Mouse (Mus musculus): ENCODE results near the gene Rsrp1.
"Not testable (repeated sequence)": the region's sequence is repeated elsewhere in the genome, so short reads cannot be mapped to it uniquely, and the experiment has no call there.

Gene Rsrp1

GRCm38 (mm10) chr4:134923258-134924018 lies at the start of gene Rsrp1:
TSS of gene Rsrp1 (plus strand) at chr4:134923592.
- DNase-seq, result peak; percentile 98 to 99

- no peak for DNase-seq
Observed at GRCm38 (mm10) chr4:134876171-134876570, 47.2 kb upstream of the Rsrp1 start.

GRCm38 (mm10) chr4:134879410-134879981 lies 43.9 kb upstream of the Rsrp1 start:
- peak; percentile 78 to 82 for DNase-seq

- DNase-seq, result peak; percentile 17 to 33
Observed at GRCm38 (mm10) chr4:134880041-134880440, 43.4 kb upstream of the Rsrp1 start.

GRCm38 (mm10) chr4:134883266-134883665 lies 40.1 kb upstream of the Rsrp1 start:
- peak; percentile 22 to 47 for DNase-seq

GRCm38 (mm10) chr4:134883808-134884207 lies 39.6 kb upstream of the Rsrp1 start:
- no peak for DNase-seq

- no peak for DNase-seq
Observed at GRCm38 (mm10) chr4:134884364-134884763, 39.0 kb upstream of the Rsrp1 start.

- DNase-seq, result peak; percentile 76 to 81
Observed at GRCm38 (mm10) chr4:134892096-134892495, 31.3 kb upstream of the Rsrp1 start.

GRCm38 (mm10) chr4:134897256-134897655 lies 26.1 kb upstream of the Rsrp1 start:
- DNase-seq, result no peak

- DNase-seq, result peak; percentile 39 to 56
Observed at GRCm38 (mm10) chr4:134901126-134901525, 22.3 kb upstream of the Rsrp1 start.

GRCm38 (mm10) chr4:134903046-134903445 lies 20.3 kb upstream of the Rsrp1 start:
- no peak for DNase-seq

- not testable (repeated sequence) for DNase-seq
Observed at GRCm38 (mm10) chr4:134911406-134911805, 12.0 kb upstream of the Rsrp1 start.

- peak; percentile 74 to 81 for DNase-seq
Observed at GRCm38 (mm10) chr4:134913413-134913812, 10.0 kb upstream of the Rsrp1 start.

GRCm38 (mm10) chr4:134914122-134914863 lies 9.1 kb upstream of the Rsrp1 start:
- DNase-seq, result peak in 1 of 2 experiments; percentile 14

GRCm38 (mm10) chr4:134914864-134915209 lies 8.6 kb upstream of the Rsrp1 start, which contains the start of gene Tmem50a:
TSS of gene Tmem50a (minus strand) at chr4:134915024.
- peak; percentile 82 to 84 for DNase-seq

- DNase-seq, result no peak
Observed at GRCm38 (mm10) chr4:134915223-134916050, 8.0 kb upstream of the Rsrp1 start.

GRCm38 (mm10) chr4:134917194-134917593 lies 6.2 kb upstream of the Rsrp1 start:
- DNase-seq, result no peak

GRCm38 (mm10) chr4:134918381-134918780 lies 5.0 kb upstream of the Rsrp1 start:
- no peak for DNase-seq

- no peak for DNase-seq
Observed at GRCm38 (mm10) chr4:134919733-134920540, 3.5 kb upstream of the Rsrp1 start.

GRCm38 (mm10) chr4:134920631-134921030 lies 2.8 kb upstream of the Rsrp1 start:
- DNase-seq, result no peak

GRCm38 (mm10) chr4:134921703-134922102 lies 1.7 kb upstream of the Rsrp1 start:
- DNase-seq, result no peak
